Mouse (Mus musculus) pancreas, adult 10 weeks (tissue): ENCODE data around the gene Cysltr1. TPM values are rescaled to one million over a fixed set of nuclear protein-coding genes. Genes with fewer than 3 reads are reported as not detected.

Experiments used
- polyA plus RNA-seq: library from polyadenylated mRNA; stranded (reverse); fragments of 350-450 nt; fragmentation: Illumina TruSeq; extraction: RNeasy Lipid Tissue Mini Kit (QIAGEN cat#74804); gene quantifications from one replicate; pipeline ENCODE4 v1.2.3, GENCODE M21; 2015; ENCODE audit warnings: low read depth, low replicate concordance; ENCODE audit not compliant: insufficient read depth

The Cysltr1 gene
- polyA plus RNA-seq, result 1.9 TPM

DNA sequence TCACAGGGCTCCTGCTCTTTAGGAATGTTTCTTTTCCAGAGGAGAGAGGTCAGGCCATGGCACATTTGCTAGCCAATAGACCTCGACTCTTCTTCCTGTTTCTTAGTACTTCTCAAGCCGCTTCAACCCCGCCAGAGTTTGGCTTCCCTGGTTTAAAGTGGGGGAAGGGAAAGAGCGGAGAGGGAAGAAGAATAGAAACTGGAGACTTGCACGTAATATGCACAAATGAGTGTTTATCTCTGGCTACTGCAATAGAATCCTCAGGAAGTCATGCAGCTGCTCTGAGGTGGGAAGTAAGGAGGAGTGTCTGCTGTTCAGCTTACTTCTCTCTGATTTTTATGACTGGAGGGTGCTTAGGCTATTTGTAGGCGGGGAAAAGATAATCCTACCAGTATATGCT is at the start of gene Cysltr1:
TSS of gene Cysltr1 (minus strand) at position 294 of the 400 bp plus-strand sequence.

DNA sequence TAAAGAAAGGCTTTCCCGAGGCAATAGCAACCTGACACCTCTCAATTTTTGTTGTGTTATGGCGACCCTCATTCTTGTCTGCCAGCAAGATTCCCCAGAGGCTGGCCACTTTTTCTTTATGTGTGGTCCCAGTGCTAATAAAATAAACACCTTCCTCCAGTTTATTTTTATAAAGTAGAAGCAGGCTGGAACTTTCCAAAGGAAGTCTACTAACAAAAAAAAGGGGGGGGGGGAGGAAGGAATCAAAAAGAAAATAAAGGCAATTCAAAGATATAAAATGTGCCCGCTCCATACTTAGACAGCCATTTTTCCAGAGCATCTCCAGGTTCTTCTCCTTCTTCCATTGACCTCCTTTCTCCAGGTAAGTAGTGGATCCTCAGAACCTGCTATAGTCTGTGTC is 20.6 kb downstream of the Cysltr1 start, which contains the start of gene Gm5127:
TSS of gene Gm5127 (plus strand) at position 301 of the 400 bp plus-strand sequence.

Other genes starting within 250 kb of the Cysltr1 start
- not detected for gene Fndc3c1, start 118.3 kb downstream of the Cysltr1 start, polyA plus RNA-seq
- not detected for gene Gm5127, start 20.5 kb downstream of the Cysltr1 start, polyA plus RNA-seq
- gene Rtl3, start 237.0 kb upstream of the Cysltr1 start, polyA plus RNA-seq, result 0.90 TPM